Mouse (Mus musculus): ENCODE results near the gene Mog.

The Mog gene

DNA sequence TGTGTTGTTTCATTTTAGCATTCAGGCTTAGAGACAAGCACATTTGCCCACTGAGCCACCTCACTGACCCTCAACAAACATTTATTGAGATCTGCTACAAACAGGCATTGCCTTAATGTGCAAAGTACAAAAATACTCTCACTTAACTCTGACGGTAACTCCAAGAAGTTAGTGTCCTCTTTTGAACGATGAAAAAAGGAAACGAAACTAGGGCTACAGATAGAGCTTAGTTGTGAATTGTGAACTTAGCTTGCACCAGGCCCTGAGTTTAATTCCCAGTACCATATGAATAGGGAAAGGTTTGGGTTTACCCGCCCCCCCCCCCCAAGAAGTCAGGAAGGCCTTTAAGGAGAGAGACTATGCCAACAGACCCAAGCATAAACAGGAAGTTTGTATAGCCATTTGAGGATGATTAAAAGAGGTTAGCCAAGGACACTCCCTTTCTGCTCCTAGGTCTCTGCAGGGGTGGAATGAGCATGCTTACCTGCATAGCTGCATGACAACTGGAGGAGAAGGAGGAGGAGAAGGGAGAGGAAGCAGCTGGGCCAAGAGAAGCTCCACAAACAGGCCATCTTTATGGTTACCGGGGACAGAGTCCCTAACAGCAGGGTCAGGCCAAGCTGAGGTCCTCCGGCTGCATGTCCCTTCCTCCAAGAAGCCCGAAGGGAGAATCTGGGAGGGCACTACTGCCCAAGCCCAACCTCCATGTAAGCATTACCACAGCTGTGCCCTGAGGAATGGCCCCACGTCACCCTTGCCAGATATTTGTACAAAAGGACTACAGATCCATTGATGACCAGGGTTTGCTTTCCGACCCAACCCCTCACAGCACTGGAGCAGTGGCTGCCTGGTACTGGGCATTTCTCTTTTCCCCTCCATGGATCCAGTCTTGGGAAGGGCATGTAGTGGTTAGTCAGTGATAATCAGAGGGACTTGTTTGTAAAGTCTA, at the start of gene Mog:
Gene Mog, minus strand, starts transcription at position 771 of the 949 bp plus-strand sequence.
- no peak for DNase-seq (ENCODE audit: low spot score)

DNA sequence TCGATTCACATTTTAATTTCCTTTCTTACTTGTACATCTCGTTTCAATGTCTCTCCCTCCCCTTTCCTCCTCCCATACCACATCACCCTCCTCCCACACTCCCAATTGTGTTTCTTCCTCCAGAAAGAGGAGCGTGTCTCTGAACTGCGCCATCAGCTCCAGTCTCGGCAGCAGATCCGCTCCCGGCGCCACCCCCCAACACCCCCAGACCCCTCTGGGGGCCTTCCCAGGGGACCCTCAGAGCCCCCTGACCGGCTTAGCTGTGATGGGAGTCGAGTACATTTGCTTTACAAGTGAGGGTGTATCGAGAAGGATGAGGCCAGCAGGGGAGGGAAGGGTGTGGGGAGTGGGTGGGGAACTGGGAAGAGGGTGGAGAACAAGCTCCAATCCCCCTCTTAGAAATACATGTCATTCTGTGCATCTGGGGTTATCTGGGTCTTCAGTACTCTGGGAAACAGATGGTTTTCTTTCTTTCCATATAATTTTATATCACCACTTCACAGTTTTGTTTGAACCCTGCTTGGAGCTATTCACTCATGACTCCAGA, 49.6 kb upstream of the Mog start:
- no peak for DNase-seq (ENCODE audit: low spot score)

DNA sequence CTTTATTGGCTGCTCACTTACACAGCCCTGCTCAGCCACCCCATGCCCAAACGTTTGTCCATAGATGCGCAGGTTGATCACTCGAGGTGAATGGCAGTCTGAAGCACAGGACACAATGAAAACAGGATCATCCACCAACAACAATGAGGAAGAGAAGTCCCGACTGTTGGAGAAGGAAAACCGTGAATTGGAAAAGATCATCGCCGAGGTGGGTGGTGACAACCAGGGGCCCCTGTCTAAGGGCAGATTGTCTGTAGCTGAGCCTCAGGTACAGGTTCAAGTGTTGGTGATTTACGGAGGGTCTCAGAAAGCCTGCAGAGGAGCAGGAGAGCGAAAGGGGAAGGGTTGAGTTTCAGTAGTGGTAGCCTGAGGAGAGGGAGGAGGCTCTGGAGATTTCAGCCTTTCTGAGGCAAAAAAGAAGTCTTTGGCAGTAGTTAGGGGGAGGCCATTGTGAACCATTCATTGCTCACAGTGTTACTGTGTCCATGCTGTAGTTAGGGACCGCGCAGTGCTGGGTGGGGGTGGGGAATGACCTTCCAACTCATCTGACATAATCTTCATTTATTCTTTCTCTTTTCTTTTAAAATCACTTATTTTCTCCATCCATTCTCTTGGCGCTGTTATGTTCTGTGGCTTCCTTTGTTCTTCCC, 49.0 kb upstream of the Mog start:
- no peak for DNase-seq (ENCODE audit: low spot score)

DNA sequence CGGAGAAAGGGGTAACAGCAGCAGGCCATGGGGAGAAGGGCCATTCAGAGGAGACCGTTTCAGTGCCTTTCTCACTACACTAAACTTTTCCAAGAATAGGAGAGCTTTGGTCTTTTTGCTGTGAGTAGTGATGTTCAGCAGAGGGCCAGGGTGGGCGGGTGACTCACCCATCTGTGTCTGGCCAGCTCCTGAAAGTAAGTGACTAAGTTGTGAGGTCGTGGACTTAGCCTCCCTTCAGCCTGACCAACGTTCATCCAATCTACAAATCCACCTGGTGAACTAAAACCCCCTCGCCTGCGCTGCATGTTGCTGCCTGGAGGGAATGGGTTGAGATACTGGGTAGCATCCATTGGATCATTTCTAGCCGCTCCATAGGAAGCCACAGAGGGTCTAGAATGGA, 46.9 kb upstream of the Mog start:
- no peak for DNase-seq (ENCODE audit: low spot score)

DNA sequence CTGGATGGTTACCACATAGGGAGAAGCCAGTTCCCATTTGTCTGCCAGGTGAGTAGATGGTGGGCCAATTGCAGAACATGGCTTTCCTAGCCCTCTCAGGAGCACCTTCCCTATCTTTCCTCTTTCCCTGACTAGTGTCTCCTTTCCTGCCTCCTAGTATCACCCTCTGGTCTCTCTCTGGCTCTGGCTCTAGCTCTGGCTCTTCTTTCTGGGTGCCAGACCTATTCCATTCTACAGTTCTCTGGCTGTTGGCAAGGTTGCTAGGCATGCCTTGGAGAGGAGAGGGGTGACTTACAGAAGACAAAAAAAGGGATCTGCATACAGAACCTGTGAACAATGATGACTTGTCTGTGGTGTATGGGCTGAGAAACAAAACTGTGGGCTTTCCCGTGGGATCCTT, 44.7 kb upstream of the Mog start:
- DNase-seq (ENCODE audit: low spot score): no peak

DNA sequence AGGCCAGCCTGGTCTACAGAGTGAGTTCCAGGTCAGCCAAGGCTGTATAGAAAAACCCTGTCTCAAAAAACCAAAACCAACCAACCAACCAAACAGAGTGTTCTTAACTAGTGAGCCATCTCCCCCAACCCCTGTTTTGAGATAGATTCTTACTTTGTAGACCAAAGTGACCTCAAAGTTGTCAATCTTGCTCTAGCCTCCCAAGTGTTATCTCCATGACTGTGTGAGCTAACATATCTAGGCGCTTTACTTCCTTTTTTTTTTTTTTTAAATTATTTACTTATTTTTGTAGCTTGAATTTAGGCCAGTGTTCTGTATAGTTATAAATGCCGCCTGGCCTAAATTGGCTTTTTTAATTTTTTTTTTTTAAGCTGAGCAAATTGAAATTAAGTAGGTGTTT, 42.8 kb upstream of the Mog start:
- DNase-seq (ENCODE audit: low spot score): no peak

DNA sequence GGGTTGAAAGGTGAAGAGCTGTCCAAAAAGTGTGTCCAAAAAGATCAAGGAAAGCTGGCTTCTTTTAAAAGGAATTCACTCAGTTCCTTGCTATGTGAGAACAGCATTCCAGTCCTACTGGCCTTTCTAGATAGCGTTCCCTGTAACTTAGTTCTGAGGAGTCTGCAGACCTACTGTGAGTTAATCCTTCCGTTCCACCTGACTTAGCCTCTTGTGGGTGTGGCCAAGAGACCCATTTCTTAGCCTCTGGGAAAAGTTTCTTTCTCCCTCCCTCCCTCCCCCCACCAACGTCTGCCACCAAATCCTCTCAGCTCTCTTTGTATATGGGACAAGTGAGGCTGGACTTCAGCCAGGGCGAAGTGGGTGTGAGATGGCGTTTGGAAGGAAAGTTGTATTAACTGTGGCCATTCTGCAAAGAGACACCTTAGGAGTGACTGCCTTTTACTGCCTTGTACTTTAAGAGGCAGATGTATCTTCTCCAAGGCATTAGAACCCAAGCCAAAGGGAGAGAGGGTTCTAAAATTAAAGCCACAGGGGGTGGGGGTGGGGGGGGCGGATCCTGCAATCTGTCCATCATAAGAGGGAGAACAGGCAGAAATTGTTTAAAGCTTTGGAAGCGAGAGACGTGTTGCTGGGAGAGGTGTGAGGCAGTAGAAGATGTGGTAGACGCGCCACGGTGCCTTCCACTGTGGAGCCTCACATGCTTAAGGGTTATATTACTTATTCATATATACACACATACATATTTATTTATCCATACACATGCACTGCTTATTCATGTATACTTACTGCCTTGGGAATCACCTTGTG, 40.7 kb upstream of the Mog start:
- no peak for DNase-seq (ENCODE audit: low spot score)

DNA sequence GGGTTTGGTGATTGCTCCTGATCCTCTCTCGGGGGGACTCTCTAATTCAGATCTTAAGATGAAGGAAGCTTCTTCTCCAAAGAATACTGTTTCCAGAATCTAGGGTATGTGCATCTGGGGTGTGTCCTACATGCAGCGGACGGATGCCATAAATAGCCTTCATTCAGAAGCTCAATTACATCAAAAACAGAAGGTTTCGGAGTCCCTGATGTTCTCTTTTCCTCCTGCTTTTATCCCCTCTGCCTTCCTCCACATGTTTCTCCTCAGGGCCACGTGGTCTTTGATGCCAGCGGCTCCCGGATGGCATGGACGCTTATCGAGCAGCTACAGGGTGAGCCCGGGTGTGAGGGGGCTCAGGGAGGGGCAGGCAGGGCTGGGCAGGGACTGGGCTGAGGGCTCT, 39.9 kb upstream of the Mog start:
- DNase-seq (ENCODE audit: low spot score): no peak

DNA sequence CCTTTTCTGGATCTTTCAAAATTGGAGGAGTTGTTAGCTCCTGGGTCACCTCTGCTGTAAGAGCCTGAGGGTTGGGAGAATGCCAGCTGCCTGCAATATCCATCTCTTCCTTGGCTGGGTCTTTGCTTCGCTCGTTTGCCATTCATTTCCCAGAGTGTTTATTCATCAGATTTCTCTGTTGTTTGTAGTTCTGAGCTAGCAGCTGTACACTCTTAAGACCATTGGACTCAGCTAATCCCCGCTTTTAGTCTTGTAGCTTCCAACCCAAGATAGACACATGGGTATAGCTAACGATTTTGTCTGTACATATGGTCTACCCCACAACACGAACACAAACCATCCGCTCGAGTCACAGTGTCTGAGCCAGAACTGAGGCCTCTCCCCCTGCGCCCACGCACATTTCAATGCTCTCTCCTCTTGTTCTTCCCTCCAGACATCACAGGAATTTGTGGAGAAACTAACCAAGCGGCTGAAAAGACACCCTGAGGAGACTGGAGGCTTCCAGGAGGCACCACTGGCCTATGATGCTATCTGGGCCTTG, 39.0 kb upstream of the Mog start:
- DNase-seq (ENCODE audit: low spot score): no peak

DNA sequence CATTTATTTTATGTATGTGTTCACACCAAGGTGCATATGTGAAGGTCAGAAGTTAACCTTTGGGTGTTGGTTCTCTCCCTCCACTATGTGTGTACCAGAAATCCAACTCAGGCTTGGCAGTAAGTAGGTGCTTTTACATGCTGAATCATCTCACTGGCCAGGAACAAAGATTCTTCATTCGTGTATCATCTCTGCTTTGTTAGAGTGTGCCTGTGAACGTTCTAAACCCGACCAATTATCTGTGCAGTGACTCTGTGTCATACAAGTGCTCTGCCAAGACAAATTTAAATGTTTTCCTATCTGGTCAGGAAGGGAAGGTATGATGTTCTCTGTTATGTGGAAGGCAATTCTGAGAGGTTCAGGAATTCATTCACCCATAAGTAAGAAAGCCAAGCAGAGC, 38.2 kb upstream of the Mog start:
- no peak for DNase-seq (ENCODE audit: low spot score)

DNA sequence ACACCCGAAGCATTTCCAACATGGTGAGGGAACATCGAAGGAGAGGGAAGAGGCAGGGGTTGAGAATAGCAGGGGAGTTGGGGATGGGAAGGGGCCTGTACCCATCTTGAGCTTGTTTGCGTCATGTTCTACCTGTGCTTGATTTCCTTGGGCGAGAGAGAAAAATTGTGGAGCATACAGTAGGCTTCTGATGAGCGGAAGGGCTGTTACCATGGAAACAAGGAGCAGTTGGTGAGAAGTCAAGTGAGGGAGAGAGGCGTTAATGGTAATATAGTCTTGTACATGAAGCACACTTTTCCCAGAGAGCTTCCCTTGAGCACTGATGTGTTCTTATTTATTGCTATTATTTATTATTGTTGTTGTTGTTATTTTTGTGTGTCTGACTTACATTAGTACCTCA, 33.8 kb upstream of the Mog start:
- DNase-seq (ENCODE audit: low spot score): no peak

DNA sequence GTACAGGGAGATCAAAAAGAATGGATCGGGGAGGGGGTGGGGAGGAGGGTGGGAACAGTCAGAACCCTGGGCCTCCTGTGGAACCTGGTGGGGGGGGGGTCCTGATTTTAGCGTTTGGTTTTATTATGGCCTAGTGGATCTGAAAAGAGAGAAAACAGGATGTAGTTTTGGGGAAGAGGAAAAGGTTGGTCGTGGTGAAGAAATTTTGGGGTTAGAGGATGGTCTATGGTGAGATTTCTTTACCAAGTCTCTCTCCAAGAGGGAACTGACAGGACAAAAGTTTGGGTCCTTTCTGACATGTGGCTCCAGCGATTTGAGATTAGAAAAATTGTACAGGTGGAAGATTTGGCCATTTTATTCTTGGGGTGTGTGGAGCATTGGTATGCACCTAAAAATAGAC, 28.5 kb upstream of the Mog start:
- no peak for DNase-seq (ENCODE audit: low spot score)

DNA sequence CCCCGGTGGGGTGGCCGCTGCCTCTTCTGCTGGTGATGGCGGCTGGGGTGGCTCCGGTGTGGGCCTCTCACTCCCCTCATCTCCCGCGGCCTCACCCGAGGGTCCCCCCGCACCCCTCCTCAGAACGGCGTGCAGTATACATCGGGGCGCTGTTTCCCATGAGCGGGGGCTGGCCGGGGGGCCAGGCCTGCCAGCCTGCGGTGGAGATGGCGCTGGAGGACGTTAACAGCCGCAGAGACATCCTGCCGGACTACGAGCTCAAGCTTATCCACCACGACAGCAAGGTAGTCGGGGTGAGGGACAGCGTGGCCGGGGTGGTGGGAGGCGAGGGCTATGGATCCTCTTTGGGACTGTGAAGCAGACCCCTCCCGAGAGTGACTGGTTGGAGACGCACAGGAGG, 27.7 kb upstream of the Mog start:
- DNase-seq (ENCODE audit: low spot score): no peak

DNA sequence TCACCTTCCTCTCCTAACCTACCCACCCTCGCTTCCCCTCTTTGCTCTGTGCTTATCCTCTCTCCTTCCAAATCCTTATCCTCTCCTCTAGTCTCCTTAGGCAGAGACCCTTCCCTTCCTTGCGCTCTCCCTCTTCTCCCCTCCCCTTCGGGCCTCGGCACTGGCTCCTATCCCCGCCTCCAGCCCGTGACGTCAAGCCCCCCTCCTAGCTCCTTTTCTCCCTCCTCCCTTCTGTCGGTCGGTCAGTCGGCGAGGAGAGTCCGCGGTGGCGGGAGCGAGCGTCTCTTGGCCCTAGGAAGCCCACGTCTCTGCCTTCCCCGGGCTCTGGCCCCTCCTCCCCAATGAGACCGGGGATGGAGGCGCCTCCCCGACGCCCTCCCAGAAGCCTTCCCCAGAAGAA, 27.2 kb upstream of the Mog start:
- no peak for DNase-seq (ENCODE audit: low spot score)

DNA sequence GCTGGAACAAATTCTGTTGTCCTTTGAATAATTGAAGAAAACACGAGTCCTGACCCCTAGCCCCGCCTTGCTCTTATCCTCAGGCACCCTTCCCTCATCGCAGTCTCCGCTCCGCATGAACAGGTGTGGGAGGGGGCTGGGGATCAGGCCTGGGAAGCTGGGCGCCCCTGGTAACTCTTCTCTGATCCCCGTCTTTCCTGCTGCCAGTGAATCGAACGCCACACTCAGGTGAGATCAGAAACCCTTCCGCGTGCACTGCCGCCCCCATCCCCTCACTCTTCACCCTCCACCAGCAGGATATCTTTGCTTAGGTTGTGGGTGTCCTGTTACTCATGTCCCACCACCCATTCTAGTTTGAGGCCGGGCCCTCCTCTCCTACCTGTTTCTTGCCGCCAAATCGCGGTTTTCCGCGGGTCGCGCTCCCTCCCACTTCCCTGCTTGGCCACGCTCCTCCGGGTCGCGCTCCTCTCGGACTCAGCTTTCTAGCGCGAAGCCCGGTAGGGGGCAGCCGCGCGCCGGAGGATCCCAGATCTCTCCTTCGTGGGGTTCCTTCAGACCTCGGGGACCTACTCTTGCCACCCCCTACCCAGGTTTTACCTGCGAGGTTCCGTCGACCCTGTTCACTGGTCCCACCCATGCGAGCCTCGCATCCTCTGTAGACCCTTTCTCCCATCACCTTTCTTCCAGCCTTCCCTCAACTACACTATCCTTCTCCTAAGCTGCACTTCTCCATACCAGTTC, 26.5 kb upstream of the Mog start:
- no peak for DNase-seq (ENCODE audit: low spot score)

DNA sequence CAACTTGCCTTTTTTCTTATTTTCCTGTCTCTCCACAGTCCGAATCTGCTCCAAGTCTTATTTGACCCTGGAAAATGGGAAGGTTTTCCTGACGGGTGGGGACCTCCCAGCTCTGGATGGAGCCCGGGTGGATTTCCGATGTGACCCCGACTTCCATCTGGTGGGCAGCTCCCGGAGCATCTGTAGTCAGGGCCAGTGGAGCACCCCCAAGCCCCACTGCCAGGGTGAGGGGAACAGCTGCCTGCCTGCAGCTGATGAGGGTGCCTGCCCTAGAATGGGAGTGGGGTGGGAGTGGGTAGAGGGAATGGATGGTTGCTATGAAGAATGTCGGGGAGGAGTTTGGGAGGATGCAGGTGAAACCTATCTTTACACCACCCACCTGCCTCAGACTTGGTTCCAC, 25.2 kb upstream of the Mog start:
- DNase-seq (ENCODE audit: low spot score): no peak

DNA sequence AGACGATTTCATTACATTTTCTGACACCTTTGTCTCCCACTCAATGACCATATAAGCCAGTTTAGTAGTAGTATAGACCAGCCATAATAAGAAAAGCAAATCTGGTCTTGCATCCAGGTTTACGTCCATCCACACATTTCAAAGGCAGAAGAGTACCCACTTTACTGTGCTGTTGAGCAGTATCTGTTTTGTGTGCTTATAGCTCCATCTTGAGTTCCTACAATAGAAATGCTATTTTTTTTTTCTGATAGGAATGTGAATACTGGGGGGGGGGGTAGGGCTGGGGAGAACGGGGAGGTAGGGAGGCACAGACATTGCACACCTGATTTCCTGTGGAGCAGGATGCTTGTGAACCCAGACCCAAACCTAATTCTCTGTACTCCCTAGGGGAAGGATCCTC, 24.8 kb upstream of the Mog start:
- DNase-seq (ENCODE audit: low spot score): no peak

DNA sequence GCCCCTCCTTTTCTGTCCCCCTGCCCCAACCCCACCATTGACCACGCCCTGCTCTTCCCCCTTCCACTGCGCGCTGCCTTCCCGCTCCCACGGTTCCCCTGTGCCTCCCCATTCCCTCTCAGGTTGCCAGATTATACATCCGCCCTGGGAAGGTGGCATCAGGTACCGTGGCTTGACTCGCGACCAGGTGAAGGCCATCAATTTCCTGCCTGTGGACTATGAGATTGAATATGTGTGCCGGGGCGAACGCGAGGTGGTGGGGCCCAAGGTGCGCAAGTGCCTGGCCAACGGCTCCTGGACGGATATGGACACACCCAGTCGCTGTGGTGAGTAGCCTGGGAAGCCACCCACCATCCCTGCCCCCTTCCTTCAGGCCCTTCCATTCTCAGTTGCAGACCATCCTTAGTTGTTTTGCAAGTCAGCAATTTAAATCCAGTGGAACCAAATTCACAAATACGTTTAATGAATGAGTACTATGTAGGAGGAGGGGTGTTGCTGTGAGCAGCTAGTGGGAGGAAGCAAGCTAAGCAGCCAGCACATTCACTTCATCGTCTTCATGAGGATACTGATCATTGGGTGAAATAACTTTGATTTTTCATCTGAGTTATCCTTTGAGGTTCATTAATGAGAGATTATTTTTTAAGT, 24.3 kb upstream of the Mog start:
- no peak for DNase-seq (ENCODE audit: low spot score)

DNA sequence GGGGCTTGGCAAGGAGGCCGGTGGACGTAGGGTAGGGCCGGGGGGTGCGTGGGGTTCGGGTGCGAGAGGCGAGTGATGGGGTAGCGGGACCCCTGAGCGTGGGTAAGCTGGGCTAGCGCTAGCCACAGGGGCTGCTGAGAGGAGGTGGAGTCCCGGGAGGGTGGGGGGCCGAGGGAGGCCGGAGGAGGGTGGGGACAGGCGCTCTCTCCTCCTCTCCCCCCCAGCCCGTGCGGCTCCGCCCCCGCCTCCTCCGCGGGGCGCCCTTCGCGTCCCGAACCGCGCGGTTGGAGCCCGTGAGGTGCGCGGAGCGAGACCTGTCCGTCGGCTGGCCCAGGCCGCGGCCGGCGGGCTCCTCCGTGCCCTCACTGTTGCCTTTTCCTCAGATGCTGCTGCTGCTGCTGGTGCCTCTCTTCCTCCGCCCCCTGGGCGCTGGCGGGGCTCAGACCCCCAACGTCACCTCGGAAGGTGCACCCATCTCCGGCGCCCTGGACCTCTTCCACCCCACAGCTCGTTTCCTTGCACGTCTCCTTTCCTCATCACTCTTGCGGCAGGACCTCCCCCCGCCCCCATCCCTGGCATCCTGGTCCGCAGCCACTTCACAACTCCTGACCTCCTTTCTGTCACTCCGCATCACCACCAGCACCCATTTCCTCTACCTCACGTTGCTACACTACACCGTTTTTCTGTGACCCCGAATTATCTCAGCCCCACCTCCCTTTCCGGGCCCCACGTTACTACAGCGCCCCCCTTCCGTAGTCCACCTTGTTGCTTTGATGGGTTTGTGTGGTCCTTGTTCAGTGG, 23.3 kb upstream of the Mog start:
- DNase-seq (ENCODE audit: low spot score): no peak
